Mouse (Mus musculus) erythroblast, embryonic 14.5 days (primary cell): Measurements from ENCODE around the gene Mrpl54.

Source experiments
- GATA1 ChIP-seq: IDR thresholded peaks from 2 replicates; pipeline ENCODE4 v1.6.1; 2012; ENCODE audit warnings: low read length, inconsistent platforms, mixed read lengths
- TAL1 ChIP-seq: IDR thresholded peaks from 3 replicates; pipeline ENCODE4 v1.6.1; 2012; ENCODE audit warnings: low read length, inconsistent platforms, mixed read lengths

DNA sequence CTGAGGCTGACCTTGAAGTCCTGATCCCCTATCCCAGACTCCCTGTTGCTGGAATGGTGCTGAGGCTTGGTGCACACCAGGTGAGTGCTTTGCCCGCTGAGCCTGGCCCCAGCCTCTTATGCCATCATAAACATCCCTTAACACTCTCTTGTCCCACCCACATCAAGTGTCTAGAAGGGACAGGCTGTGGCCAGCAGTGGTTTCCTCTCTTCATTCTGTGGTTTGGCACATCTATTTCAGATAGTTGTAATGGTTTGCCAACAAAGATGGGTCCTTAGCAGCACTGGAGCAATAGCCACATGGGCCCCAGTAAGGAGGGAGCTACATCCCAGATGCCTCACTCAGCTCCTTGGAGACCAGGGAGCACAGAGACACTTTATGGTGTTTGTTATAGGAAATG lies 11.8 kb downstream of the Mrpl54 start:
- TF ChIP-seq TAL1 (no peak), GATA1 (no peak)
